Mouse (Mus musculus) heart, adult 10 weeks (tissue): ENCODE results near the gene Inhbb. TPM values are rescaled to one million over a fixed set of nuclear protein-coding genes. Genes with fewer than 3 reads are reported as not detected.

Source experiments
- polyA plus RNA-seq: library from polyadenylated mRNA; stranded (reverse); fragments of 350-450 nt; fragmentation: Illumina TruSeq; extraction: RNeasy Lipid Tissue Mini Kit (QIAGEN cat#74804); gene quantifications from one replicate; pipeline ENCODE4 v1.2.3, GENCODE M21; 2014; ENCODE audit warnings: low read depth, low replicate concordance

Inhbb gene
- polyA plus RNA-seq: 1.9 TPM

GRCm38 (mm10) chr1:119421576-119422421, at the start of gene Inhbb:
Gene Inhbb (minus strand): TSS chr1:119422248.

Other genes starting within 250 kb of the Inhbb start
- gene Ralb, start 82.5 kb upstream of the Inhbb start, polyA plus RNA-seq: 23.1 TPM
- 9.8 TPM for gene Tmem185b, start 103.9 kb upstream of the Inhbb start, polyA plus RNA-seq
- 3.9 TPM for gene Epb41l5, start 226.8 kb upstream of the Inhbb start, polyA plus RNA-seq